Mouse (Mus musculus): ENCODE data around the gene Cacna1d. TPM values are rescaled to one million over a fixed set of nuclear protein-coding genes. Genes with fewer than 3 reads are reported as not detected.

Gene Cacna1d
- polyA plus RNA-seq, 1 experiment: 1.8 TPM

DNA sequence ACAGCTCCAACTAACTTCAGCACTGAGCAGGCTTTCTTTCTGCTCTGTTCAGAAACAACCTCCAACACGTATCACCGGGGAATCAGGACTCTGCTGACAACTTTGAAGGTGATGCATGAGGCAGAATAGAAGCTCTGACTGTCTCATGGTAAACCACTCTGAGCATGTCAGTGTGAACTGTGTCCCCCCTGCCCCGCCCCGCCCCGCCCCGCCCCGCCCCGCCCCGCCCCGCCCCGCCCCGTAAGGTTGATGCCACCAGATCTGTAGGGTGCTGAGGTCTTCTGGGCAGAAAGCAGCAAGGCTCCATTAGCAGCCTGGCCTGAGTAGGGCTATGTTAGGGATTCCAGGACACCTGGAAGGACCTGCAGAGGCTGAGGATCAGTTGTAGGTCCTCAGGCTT, 424.5 kb downstream of the Cacna1d start:
- DNase-seq (ENCODE audit: low read depth, low spot score): no peak
- 64% methylated on average over 12 of the region's 12 CpGs for WGBS

DNA sequence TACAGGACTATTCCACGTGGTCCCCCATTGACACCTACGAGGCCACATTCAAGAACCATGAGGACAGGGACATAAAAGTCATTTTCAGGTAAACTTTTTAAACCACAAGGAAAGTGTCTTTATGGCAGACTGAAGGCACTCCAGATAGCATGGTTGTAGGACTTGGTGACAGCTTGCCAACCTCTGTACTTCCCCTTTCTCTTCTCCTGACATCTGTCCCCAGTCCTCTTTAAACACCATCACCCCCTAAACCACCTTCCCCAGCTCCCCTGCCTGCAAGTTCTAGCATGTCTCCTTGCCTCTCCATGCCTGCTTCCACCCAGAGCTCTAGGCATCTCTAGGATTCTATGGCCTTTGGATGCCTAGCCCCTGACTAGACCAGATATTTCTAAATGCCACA, 426.4 kb downstream of the Cacna1d start:
- no peak for DNase-seq (ENCODE audit: low read depth, low spot score)
- 73% methylated on average over 2 of the region's 2 CpGs for WGBS

DNA sequence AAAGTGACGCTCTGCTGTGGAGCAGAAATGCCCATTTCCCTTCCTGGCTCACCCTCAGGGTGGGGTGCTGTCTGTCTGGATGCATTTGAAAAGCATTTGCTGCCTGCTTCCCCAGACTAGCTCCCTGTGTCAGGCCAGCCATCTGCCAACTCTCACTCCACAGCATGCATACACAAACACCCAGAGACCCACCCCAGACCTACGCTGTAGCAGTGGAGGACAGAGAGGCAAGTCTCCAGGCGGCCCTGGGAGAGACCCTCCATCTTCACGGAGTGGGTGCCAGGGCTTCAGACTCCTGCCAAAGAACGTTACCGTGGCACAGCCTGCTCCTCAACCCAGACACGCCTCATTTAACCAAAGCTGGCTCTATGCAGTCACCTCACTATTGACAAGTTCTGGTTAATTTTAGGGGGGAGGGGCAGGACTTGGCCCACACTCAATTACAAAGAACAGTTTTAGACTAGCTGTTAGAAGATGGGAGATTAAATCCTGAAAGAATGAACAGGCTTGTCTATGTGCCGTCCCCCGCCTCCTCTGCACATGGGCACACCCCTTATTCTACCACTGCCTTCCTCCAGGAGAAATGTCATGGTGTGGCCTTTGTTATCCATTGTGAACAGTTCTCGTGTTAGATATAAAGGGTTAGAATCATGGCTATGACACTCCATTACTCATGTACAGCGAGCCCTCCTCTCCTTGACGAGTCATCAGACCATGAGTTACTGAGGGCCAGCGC, 435.1 kb downstream of the Cacna1d start:
- 59% methylated on average over 13 of the region's 13 CpGs for WGBS
- DNase-seq (ENCODE audit: low read depth, low spot score): no peak

DNA sequence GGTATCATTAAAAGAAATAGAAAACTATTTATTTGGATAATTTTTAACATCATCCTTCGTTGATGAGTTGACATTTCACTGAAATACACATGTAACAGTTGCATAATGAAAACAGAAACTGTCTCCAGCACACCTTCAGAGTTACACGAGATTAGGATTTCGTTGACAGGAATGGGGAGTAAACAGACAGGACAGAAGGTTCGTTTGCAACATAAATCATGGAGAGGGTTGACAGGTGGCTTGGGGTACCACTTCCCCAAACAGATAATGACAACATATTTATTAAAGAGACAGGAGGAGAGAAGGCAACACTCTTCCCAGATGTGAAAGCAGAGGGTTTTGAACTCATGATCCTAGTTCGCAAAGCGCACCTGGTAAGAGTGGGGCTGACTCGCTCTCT, 436.3 kb downstream of the Cacna1d start:
- WGBS: 54% methylated on average over 7 of the region's 7 CpGs
- no peak for DNase-seq (ENCODE audit: low read depth, low spot score)

DNA sequence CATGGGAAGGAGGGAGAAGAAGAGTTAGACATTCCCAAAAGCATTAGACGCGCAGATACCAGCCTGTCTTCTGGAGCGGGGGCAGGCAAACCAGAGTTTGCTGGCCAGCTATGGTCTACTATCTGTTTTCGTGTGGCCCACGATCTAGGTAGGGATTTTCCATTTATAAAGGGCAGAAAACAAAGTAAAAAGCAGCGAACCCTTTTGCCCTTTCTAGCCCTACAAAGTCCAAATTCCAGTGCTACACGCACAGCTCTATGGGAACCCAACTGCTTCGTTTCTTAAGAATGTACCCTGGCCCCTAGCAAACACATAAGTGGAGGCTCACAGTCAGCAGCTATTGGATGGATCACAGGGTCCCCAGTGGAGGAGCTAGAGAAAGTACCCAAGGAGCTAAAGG, 441.0 kb downstream of the Cacna1d start:
- 86% methylated on average over 8 of the region's 8 CpGs for WGBS
- DNase-seq (ENCODE audit: low read depth, low spot score): no peak

DNA sequence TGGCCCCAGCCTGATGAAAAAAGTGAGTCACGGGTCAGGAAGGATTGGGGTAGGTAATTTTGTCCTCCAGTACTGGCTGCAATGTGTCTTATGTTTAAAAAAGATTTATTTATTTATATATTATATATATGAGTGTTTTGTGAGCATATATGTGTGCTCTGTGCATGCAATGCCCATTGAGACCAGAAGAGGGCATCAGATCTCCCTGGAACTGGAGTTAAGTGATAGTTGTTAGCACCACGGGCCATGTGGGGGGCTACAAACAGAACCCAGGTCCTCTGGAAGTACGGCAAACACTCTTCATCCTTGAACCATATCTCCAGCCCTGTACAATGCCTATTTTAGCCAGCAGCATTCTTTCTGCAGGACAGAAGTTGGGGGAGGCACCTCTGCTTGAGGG, 443.2 kb downstream of the Cacna1d start:
- 80% methylated on average over 3 of the region's 3 CpGs for WGBS

DNA sequence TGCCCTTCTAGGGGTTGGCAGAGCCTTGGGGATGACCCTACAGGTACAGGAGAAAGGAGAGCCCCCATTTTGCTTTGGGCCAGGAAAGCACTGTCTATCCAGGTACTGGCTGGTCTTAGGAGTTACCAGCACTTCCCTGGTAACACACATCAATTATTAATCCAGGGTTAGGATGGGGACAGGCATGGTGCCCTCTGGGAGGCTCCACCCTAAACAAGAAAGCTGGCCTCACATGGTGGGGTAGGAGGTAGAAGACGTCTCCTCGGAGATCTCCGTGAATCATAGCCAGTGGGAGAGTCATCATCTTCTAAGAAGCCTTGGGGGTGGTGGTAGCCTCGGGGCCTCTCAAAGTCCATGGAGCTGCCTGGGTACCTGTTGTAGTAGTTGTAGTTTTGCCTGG, 444.3 kb downstream of the Cacna1d start:
- DNase-seq (ENCODE audit: low read depth, low spot score): no peak
- 86% methylated on average over 4 of the region's 4 CpGs for WGBS

More for the DNA sequence above, 443.2 kb downstream of the Cacna1d start:
- DNase-seq (ENCODE audit: low read depth, low spot score): no peak

DNA sequence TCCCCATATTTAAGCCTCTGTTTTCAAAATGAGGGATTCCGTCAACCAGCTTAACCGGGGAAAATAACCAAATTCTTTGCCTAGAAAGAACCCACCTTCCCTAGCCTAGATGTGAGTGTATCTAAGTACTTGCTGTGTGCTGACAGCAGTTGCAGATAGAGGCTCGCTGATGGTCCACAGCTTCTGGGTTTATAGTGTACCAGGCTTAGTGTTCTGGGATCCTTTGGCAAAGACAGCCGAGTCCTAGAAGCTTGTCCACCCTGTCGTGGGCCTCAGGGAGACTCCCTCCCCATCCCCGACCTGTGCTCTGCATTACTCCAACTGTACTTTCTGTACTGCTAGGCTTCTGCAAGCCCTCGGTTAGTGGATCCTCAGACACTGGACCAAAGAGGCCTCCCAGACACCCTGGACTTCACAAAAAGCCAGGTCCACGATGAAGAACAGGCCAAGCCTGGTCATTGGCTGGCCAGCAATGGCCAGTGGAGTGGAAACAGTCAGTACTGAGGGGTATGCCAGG, 445.5 kb downstream of the Cacna1d start:
- no peak for DNase-seq (ENCODE audit: low read depth, low spot score)
- 72% methylated on average over 8 of the region's 8 CpGs for WGBS

DNA sequence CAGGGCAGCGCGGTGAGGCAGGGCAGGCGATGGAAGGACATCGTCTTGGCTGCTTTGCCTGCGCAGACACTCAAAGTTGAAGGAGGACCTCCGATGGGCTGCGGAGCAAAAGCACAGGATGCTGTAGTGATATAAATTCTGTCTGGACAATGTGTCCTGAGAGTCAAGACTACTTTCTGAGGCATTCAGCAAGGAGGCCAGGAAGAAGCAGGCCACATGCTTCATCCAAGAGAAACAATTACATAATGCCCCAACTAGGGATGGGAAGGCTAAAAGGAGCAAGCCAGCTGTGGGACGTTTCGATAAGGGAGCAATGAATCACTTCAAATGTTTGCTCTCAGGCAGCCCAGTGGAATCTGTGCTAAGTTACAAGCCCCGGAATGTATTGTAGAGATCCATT, 446.0 kb downstream of the Cacna1d start:
- WGBS: 72% methylated on average over 10 of the region's 10 CpGs
- DNase-seq (ENCODE audit: low read depth, low spot score): no peak

DNA sequence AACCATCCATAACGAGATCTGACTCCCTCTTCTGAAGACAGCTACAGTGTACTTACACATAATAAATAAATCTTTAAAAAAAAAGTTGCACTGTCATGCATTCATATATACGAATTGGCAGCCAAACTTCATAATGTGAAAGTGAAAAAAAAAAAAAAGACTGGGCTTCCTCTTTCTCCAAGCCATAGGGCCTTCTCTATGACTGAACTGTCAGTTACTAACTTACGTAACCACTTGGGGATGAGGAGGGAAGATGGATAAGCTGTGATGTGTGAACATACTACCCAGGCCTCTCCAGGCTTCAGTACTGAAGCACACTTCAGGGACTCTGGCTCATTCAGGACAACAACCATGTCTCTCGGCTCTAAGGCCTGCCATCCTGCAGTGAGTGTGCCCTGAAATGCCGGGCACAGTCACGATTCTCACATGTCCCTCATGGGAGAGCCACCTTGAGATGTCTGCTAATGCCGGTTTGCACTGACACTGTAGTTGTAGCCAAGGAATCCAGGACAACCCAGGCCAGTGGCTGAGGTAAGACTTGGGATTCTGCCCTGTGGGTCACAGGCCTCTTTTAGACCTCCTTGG, 447.8 kb downstream of the Cacna1d start:
- WGBS: 75% methylated on average over 7 of the region's 7 CpGs
- DNase-seq (ENCODE audit: low read depth, low spot score): no peak

DNA sequence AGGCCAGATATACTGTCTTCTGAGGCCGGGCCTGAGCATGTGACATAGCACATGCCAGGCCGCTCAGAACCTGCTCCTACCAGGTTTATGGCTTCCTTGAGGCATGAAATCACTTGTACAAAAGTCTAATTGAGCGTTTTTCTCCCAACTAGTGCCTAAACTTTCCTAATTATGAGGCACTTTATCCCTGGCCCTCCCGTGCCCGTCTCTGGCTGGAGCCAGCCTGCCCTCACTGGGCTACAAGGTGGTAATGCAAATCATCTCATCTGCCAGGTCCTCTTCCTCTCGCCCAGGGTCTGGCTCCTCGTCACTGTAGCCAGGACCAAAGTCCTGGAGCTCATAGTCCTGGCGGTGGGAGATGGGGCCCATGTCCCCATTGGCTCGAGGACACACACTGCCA, 449.4 kb downstream of the Cacna1d start:
- DNase-seq (ENCODE audit: low read depth, low spot score): no peak
- WGBS: 75% methylated on average over 9 of the region's 9 CpGs

DNA sequence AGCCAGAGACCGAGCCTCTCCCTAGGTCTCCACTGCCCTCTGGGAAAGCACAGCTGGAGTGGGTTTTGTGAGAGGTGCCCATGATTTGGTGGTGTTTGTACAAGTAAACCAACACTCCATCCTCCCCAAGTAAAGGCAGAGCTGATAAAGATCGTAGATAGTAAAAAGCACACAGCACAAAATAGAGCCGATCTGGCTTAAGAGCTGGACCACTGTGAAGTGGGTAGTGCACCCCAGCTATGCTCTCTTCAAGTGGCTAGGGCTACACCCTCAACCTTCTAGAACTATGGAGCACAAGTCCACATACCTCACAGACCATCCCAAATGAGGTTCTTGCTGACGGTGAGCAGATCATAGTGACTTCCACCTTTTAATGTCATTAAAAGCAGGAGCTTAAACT, 451.8 kb downstream of the Cacna1d start:
- DNase-seq (ENCODE audit: low read depth, low spot score): no peak
- WGBS: 69% methylated on average over 4 of the region's 4 CpGs

DNA sequence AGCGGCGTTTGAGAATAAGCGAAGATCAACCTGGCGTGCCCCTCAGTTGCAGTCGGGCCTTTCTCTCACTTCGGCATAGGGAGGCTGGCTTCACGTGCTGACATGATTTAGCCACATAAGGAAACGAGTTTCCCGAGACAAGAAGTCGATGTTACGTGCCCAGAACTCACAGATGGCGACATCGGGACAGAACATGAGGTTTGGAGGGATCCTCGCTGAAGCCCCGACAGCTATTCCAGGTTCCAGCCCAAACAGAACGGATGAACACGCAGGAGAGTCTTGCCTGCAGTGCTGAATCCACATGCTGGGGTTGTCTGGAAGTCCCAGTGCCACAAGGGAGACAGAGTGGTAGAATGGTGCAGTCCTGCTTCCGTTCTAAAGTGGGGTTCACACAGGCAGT, 452.8 kb downstream of the Cacna1d start:
- DNase-seq (ENCODE audit: low read depth, low spot score): no peak
- 90% methylated on average over 18 of the region's 18 CpGs for WGBS

DNA sequence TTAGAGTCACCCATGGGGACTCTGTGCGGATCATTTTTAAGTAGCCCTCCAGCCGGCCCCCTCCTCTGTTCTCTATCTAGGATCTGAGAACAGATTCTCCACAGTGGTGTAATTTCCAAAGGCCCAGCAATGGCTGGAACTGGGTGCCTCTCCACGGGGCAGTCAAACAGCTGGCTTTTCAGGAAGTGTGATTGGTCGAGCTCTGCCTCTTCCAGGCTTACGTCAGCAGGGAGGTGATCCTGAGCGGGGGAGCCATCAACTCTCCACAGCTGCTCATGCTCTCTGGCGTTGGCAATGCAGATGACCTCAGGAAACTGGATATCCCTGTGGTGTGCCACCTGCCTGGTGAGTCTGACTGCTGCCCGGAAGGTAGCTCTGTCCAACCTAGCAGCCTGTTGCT, 457.9 kb downstream of the Cacna1d start:
- no peak for DNase-seq (ENCODE audit: low read depth, low spot score)
- WGBS: 74% methylated on average over 8 of the region's 8 CpGs

DNA sequence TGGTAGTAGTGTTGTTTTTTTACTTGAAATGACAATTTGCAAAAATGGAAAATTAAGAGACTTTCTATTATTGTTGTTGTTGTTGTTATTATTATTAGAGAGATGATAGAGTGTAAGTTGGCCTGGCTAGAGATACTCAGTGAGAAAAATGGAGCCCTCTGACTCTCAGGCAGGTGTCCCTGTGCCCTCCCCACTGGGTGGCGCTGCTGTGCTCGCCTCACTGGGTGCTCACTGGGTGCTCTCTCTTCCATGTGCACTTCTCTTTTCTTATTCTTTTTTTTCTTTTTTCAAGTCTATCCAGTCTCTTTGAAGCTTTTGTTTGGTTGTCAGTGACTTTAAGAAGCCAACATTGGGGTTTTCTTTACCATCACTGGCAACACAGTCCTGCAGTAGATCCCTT, 463.9 kb downstream of the Cacna1d start:
- WGBS: 69% methylated on average over 2 of the region's 2 CpGs
- DNase-seq (ENCODE audit: low read depth, low spot score): no peak

DNA sequence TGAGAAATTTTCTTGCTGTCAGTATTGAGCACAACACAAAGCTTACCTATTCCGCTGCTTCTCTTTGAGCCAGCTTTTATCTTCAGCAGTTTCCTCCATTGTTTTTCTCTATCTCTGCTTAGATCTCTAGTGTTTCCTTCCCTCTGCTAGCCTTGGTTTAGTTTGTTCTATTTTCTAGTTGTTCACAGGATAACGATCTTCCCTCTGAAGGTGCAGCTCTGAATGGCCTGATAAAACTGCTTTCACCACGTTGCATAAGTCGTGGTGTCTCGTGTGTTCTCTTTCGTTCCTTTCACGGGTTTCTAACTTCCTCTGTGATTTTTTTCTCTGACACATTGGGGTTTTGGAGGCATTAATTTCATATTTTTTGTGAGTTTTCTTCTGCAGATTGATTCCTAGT, 466.9 kb downstream of the Cacna1d start:
- WGBS: 44% methylated on average over 7 of the region's 7 CpGs
- no peak for DNase-seq (ENCODE audit: low read depth, low spot score)

DNA sequence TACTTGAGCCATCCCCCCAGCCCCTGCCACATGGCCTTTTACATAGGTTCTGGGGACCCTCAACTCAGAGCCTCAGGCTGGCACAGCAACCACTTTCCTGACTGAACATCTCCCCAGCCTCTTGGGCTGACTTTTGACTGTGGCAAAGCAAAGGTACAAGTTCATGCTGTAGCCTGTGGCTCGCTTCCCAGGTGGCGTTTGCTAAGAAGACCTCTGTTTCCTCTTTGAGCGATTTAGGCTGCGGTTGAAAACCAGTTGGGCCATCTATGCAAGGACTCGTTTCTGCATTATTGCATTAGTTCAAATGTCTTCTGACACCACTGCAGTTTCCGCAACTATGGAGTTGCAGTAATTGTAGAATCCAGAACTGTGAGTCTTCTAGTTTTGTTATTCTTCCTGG, 468.8 kb downstream of the Cacna1d start:
- 84% methylated on average over 6 of the region's 6 CpGs for WGBS
- DNase-seq (ENCODE audit: low read depth, low spot score): no peak

DNA sequence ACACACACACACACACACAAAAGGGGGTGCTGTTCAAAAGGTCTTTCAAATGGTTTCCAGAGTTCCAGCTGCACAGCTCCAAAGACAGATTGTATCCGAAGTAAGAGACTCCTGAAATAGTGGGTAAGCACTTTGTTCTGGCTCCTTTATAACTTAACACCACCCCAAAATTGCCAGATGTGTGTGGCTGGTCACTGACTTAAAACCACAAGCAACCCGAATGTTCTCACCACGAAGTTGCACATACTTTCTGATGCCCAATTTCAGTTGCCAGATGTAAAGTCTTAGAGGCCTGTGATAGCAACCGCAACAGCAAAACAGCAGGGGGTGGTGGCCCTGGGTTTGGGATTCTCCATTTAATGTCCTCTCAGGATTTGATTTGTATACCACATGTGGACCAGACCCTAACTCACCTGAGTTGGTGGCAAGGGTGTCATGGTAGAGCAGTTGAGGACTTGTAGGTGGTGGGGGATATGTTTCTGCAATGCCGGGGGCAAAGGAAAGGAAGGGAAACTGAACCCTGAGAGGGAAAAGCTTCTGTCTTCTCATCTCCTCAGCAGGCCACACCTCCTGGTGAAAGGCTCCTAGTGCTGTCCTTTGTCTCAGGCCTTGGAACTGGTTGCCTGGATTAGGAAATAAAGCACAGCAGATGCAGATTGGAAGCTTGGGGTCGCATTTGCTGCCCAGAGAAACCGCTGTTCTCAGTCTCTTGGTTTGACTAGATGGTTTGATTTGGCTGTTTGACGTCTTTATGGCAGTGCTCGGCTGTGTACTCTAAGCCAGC, 471.3 kb downstream of the Cacna1d start:
- DNase-seq (ENCODE audit: low read depth, low spot score): no peak
- 63% methylated on average over 9 of the region's 9 CpGs for WGBS

DNA sequence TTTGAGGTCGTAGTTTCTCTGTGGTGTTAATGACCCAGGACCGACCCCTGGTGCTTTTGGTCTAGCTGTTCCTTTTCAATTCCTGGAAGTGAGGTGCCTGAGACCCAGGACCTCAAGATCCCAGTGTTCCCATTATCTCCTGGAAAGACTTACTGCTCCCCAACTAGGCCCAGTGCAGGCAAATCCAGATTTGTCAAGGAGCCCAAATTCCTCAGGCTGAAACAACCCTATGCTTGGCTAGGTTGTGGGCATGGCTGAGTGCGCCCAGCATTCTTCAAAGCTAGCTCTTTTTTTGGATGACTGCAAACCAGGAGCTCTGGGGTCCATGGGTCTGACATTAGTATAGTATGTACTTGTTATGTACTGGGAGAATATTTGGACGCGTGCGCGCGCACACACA, 471.9 kb downstream of the Cacna1d start:
- DNase-seq (ENCODE audit: low read depth, low spot score): no peak
- WGBS: 95% methylated on average over 8 of the region's 8 CpGs

DNA sequence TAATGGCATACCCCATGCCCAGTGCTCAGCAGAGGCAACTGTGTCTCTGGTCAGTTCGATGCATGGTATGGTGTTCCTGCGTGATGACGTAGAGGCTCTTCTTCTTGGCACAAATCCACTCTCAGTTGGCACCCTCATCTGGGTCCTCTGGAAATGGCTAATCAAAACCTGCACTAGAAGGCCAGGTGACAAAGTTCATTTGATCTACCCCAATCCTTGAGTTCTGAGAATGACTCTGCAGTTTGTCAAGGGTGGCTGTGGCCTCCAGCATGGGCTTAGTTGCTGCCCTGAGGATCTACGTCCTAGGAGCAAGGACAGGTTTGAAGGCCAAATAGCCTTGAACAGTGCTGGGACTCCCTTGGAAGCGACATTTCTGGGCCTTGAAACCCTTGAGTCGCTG, 472.4 kb downstream of the Cacna1d start:
- WGBS: 86% methylated on average over 6 of the region's 6 CpGs
- no peak for DNase-seq (ENCODE audit: low read depth, low spot score)

DNA sequence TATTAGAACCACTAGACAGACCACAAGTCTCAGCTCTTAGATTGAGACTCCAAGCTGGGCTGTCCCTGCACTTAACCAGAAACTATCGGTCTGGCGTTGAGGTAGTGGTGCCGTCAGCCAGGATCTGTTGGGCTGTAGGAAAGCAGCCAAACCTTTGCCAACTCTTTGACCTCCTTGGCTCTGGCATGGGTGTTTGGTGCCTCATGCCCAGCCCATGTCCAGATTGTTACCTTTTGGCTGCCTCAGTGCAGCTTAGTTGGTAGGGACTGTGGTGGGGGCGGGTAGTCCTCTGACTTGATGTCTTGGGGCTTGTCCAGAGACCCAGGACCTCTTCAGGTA, 472.8 kb downstream of the Cacna1d start:
- WGBS: 84% methylated on average over 4 of the region's 4 CpGs
- DNase-seq (ENCODE audit: low read depth, low spot score): no peak
